Mouse (Mus musculus) ovary, postnatal 14 days (tissue): ENCODE data around the gene Ncan.
A peak's percentile ranks its signal among the peaks of the same experiment; 100 is the strongest.

Experiments
- DNase-seq: peaks from one replicate; pipeline ENCODE4 v3.0.0; 2022; ENCODE audit warnings: low spot score

Gene Ncan

GRCm38 (mm10) chr8:70129309-70129952 lies 8.8 kb upstream of the Ncan start:
- DNase-seq: no peak

- DNase-seq: peak; percentile 31
Measured at GRCm38 (mm10) chr8:70128435-70128834, 7.8 kb upstream of the Ncan start.

DNA sequence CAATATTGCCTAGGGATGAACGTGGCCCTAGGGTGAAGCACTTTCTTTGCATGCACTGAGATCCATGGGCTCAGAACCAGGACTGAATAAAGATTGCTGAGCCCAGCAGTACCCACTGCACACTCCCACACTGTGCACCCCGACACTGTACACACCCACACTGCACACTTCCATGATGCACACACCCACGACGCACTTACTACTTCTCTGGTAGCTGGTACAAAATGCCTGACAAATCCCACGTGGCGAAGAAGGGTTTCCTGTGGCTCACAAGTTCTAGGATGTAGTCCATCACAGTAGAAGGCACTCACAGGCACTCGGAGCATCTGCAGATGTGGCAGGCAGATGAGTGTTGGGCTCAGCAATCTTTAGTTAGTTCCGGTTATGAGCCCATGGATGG lies 4.3 kb upstream of the Ncan start:
- no peak for DNase-seq

- no peak for DNase-seq
Measured at GRCm38 (mm10) chr8:70122863-70123262, 2.2 kb upstream of the Ncan start.

GRCm38 (mm10) chr8:70118726-70119700 lies 1.7 kb downstream of the Ncan start:
- no peak for DNase-seq

GRCm38 (mm10) chr8:70117611-70118010 lies 3.1 kb downstream of the Ncan start:
- peak; percentile 26 for DNase-seq

- DNase-seq: no peak
Measured at GRCm38 (mm10) chr8:70114892-70115291, 5.8 kb downstream of the Ncan start.

- no peak for DNase-seq
Measured at GRCm38 (mm10) chr8:70114488-70114887, 6.2 kb downstream of the Ncan start.

DNA sequence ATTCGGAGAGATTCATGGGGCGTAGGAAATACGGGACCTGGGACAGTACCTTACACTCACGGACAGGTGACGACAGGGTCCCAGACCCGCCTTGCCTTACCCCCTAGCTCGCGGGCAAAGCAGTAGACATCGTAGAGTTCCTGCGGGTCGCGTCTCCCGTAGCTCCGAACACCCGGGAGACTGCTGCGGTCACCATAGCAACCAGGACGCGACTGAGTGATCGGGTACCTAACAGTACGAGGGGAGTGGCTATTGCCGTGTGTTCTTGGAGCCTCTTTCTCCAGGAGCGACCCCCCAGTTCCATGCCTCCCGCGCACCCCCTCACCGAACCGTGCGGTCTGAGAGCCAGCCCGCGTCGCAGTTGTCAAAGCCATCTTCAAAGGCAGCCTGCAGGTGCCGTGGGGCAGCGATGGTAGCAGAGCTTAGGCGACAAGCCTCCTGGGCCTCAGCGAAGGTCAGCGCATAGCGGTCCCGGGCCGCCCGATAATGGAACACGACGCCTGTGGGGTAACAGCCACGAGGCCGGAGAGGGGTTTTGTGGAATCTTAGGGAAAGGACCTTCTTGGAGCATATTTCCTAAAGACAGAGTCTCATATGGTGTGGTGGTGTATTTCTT lies 8.2 kb downstream of the Ncan start:
- no peak for DNase-seq

DNA sequence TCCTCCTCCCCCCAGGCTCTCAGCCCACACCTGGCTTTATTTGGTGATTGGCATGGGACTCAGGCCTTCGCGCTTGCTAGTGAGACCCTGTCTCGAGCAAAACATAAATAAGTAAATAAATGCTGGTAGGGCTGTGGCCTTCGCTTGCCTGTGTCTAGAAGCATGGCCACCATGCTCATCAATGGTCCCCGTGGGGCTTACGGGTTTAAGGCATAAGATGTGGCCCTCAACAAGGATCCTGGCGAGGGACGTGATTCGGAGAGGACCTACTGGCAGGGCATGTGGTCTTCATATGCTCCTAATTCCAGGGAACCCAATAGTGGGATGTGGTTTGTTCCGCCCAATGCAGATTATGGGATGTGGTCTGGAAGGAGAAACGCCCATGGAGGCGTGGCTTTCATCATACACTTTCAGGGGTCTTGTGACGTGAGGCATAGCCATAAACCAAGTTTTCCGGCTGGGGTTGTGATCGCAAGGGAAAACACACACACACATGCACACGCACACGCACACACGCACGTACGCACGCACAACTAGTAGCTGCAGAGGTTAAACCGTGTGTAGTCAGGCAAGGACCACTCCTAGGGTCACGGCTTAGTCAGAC lies 9.4 kb downstream of the Ncan start:
- no peak for DNase-seq

GRCm38 (mm10) chr8:70110451-70110850 lies 10.2 kb downstream of the Ncan start:
- DNase-seq: no peak

GRCm38 (mm10) chr8:70104922-70105321 lies 15.8 kb downstream of the Ncan start:
- DNase-seq: no peak

DNA sequence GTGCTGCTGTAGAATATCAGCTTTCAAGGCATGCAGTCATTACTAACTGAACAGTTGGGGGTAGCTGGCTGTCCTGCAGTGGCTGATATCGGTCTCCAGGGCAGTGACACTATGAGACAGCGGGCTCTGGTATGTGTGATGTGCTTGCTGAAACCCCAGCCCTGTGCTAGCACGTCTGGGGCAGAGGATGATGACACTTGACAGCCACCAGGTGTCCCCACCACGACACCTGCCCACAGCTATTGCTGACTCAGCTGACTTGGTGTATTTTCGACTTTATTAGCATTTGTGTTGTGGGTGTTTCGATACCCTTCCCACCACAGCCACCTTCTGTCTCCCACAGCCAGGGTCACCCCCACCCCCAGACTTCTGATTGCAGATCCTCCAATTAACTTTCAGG lies 16.2 kb downstream of the Ncan start:
- DNase-seq: no peak

DNA sequence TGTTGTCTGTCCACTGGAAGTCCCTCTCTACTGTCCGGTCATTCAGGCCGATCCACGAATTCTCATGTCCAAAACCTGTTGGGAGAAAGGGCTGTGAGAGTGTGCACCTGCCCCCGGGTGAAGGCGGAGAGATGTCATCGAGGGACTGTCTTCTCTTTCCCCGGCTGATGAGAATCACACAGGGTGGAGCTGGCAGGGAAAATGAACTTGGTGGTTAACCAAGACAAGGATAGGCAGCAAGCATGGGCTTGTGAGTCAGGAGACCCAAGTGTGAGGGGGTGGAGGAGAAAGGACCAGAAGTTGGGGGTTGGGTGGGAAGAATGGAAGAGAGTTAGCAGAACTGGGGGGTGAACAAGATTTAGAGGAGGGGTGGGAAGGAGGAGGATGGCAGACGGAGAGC lies 20.4 kb downstream of the Ncan start:
- no peak for DNase-seq

DNA sequence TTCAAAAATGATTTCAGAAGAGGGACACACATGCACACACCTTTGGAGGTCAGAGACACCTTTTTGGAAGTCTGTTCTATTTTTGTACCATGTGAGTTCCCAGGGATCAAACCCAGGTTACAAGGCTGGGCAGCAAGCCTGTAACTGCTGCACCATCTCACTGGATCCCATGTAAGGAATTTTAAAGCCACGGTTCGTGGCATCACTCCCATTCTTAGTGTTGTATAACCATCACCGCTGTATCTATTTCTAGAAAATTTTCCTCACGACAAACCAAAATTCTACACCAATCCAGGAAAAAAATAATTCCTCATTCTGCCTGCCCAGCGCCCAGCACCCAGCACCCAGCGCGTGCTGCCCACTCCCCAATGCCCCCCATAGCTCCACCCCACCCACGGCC lies 21.4 kb downstream of the Ncan start:
- DNase-seq: no peak

DNA sequence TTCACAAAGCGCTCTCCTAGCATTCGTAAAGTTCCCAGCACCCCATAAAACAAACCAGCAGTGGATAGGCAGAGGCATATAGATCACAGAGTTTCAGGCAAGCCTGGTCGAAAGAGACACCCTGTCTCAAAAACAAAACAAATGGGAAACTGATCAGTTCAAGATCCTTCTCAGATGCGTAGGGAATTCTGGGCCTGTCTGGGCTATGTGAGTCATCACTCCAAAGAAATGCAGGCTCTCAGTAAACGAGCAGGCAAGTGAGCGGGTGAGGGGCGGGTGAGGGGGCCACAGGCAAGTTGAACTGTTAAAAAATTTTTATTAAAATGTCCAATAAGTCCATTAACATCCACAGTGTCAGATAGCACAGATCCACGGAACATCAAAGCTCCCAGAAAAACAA lies 27.9 kb downstream of the Ncan start:
- DNase-seq: no peak

DNA sequence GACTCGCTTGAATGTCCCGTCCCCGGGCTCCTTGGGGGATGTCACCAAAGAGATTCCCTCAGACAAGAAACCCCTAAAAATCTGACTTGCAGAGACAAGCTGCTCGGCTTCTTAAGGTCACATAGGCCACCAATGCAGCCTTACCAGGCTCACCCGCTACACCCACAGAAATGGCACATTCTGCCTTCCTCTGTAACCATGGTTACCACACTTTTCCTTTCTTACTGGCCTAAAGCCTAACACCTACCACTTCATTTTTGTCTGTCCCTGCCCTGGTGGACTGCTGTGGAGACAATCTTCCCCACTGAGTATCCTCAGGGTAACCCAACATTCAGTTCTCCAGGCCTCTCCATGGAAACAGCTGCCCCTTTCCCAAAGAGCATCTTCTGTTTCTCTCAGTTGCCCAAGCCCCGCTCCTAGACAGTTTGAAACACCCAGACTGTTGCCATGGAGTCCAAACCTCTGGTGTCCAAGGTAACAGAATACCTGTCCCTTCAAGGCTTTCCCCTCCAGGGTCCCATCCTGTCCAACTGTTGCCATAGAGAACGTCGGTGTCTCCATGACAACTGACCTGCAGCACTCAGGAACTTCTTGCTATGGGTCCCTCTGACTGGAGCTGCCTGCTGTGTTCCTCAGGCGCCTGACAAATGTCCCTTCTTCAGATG lies 31.2 kb downstream of the Ncan start:
- DNase-seq: no peak

DNA sequence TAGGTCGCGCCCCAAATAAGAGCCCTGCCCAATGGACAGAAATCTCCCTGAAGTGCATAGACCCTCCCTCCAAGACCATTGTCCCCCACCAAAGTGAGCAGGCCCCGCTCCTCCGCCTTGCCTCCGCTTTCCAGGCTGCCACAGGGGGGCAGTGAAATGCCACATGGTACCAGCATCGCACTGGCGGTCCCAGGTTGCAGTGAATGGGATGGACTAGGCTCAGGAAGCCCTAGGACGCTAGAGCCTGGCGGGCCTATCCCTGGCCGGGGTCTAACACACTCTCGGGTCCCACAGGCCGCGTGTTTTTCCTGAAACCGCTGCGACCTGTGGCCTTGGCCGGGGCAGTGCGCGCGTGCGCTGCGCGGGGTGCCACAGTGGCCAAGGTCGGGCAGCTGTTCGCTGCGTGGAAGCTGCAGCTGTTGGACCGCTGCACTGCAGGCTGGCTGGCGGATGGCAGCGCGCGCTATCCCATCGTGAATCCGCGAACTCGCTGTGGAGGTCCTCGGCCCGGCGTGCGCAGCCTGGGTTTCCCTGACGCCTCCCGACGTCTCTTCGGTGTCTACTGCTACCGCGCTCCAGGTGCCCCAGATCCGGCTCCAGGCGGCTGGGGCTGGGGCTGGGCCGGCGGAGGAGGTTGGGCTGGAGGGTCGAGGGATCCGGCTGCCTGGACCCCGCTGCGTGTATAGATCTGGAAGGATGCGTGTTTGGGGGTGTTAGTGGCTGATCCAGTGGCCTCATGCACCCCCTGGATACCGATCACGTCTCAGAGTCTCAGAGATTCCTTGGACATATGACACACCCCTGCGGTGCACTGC lies 32.6 kb downstream of the Ncan start:
- DNase-seq: no peak

GRCm38 (mm10) chr8:70087237-70087636 lies 33.4 kb downstream of the Ncan start:
- no peak for DNase-seq

DNA sequence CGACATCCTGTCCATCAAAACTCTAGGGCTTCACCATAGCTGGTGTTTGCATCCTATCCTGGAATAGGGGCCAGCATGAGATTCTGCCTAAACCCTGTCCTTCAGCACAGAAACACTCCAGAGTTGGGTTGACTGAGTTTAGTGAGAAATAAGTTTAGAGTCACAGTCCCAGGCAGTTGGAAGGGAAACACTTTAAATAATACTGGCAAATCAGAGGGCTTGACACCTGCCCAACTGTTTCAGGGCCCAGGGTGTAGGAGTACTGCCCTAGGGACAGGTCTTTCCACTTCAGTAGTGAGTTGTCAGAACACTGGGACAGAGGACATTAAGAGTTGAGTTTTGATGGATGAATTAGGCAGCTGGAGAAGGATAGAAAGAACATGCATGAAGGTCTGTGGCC lies 34.5 kb downstream of the Ncan start:
- DNase-seq: no peak
